Comparison of ENCODE assay signal across 11 mouse cellular contexts in the genomic region with DNA sequence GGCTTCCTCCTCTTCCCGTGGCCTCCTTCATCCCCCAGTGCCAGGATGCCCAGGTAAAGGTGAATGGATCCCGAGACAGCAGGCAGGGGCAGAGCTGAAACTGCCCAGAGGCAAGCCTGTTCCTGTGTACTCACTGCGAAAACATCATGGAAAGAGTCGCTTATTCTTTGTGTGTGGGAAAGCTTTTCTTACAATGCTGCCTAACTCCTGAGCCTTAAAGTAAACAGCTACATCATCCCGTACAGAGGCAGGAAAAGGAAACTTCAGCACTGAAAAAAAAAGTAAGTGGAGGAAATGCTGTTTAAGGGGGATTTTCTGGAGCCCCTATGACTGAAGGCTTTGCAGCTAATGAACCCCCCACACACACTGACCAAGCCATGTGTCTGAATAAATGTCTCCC. TPM values are rescaled to one million over a fixed set of nuclear protein-coding genes. Genes with fewer than 3 reads are reported as not detected.
DNase-seq lines count a peak whose midpoint lies in the region; ATAC-seq and TF ChIP-seq lines count a peak whose summit lies in the region.
"Had no signal": no experiment of that assay in that cellular context is flagged by ENCODE, and none has a peak within 500 bp of the region (broad histone marks: within the 10 kb centered on the region; RNA-seq: fewer than 3 reads in every experiment).

No protein-coding gene starts in this region.

- peaks cover 14% of the 10 kb centered on the region for H3K4me1 ChIP-seq in heart, embryonic 16.5 days (ENCODE audit: control insufficient read depth, insufficient read depth, low read length)
- no peaks in the 10 kb centered on the region for H3K4me1 ChIP-seq in lung, embryonic 14.5 days (ENCODE audit: insufficient read depth)
- no peaks in the 10 kb centered on the region for H3K4me1 ChIP-seq in embryonic facial prominence, embryonic 14.5 days (ENCODE audit: control insufficient read depth, insufficient read depth, low read length)
- H3K4me1 ChIP-seq in limb, embryonic 15.5 days, result peaks cover 21% of the 10 kb centered on the region

- H3K27ac ChIP-seq in heart, embryonic 16.5 days (ENCODE audit: low read length), result peak overlapping the region; percentile 76
- peak overlapping the region; percentile 78 for H3K27ac ChIP-seq in lung, embryonic 14.5 days (ENCODE audit: low read depth)
- peak overlapping the region; percentile 56 for H3K27ac ChIP-seq in embryonic facial prominence, embryonic 14.5 days (replicated peaks; ENCODE audit: low read depth, low read length)
- 0 out of 2 replicates have a peak overlapping the region, but pooled peaks have one; percentile 27 for H3K27ac ChIP-seq in limb, embryonic 15.5 days

- no peak for DNase-seq in heart, postnatal 14 days
- peak; percentile 30 for DNase-seq in lung, embryonic 14.5 days
- DNase-seq in lung, postnatal 14 days, result no peak
- DNase-seq in embryonic facial prominence, embryonic 14.5 days (ENCODE audit: low spot score), result peak; percentile 26
- DNase-seq in adrenal gland, adult 2 months, result no peak
- DNase-seq: thymus, adult 2 months had no signal

- intact Hi-C loops in heart, postnatal 14 days (cut with DNase I), result no loop called here

- H3K9me3 ChIP-seq in heart, embryonic 16.5 days (replicated peaks; ENCODE audit: control insufficient read depth, low read length), result no peaks in the 10 kb centered on the region
- no peaks in the 10 kb centered on the region for H3K9me3 ChIP-seq in lung, embryonic 14.5 days (ENCODE audit: low read depth, low read length)
- no peaks in the 10 kb centered on the region for H3K9me3 ChIP-seq in embryonic facial prominence, embryonic 14.5 days (ENCODE audit: control insufficient read depth, low read length)
- no peaks in the 10 kb centered on the region for H3K9me3 ChIP-seq in limb, embryonic 15.5 days

- no peaks in the 10 kb centered on the region for H3K36me3 ChIP-seq in heart, embryonic 16.5 days (ENCODE audit: control insufficient read depth, insufficient read depth)
- no peaks in the 10 kb centered on the region for H3K36me3 ChIP-seq in lung, embryonic 14.5 days (ENCODE audit: insufficient read depth)
- H3K36me3 ChIP-seq in embryonic facial prominence, embryonic 14.5 days (ENCODE audit: control insufficient read depth, insufficient read depth, low read length), result no peaks in the 10 kb centered on the region
- no peaks in the 10 kb centered on the region for H3K36me3 ChIP-seq in limb, embryonic 15.5 days

- no peak for TF ChIP-seq CTCF in lung, embryonic 14.5 days (IDR thresholded peaks at IDR 0.05; ENCODE audit: low read depth)

- no peak overlapping the region for H3K4me3 ChIP-seq in heart, embryonic 16.5 days (ENCODE audit: low read length)
- H3K4me3 ChIP-seq in lung, embryonic 14.5 days (ENCODE audit: low read depth, low read length), result no peak overlapping the region
- H3K4me3 ChIP-seq in embryonic facial prominence, embryonic 14.5 days (ENCODE audit: low read depth, low read length), result no peak overlapping the region
- H3K4me3 ChIP-seq in limb, embryonic 15.5 days, result no peak overlapping the region

- H3K4me2 ChIP-seq in heart, embryonic 16.5 days (ENCODE audit: low read depth, low read length), result peak overlapping the region; percentile 23; the same call in 1 of the 2 replicates
- H3K4me2 ChIP-seq in lung, embryonic 14.5 days, result no peak overlapping the region
- H3K4me2 ChIP-seq in embryonic facial prominence, embryonic 14.5 days (ENCODE audit: low read depth, low read length), result no peak overlapping the region
- no peak overlapping the region for H3K4me2 ChIP-seq in limb, embryonic 15.5 days

- ATAC-seq in heart, embryonic 16.5 days (replicated peaks; ENCODE audit: extremely low read depth, insufficient read depth, low FRiP score), result 0 out of 2 replicates have a peak, but pooled peaks have one; percentile 20
- ATAC-seq in lung, embryonic 14.5 days (ENCODE audit: insufficient read depth), result no peak
- ATAC-seq in embryonic facial prominence, embryonic 14.5 days (ENCODE audit: low read depth), result no peak
- no peak for ATAC-seq in limb, embryonic 15.5 days (ENCODE audit: insufficient number of reproducible peaks, low FRiP score, low TSS enrichment, low read depth)
- ATAC-seq: forebrain, embryonic 16.5 days had no signal

- H3K9ac ChIP-seq in heart, embryonic 16.5 days (ENCODE audit: low read length), result no peak overlapping the region
- H3K9ac ChIP-seq in lung, embryonic 14.5 days, result no peak overlapping the region
- no peak overlapping the region for H3K9ac ChIP-seq in embryonic facial prominence, embryonic 14.5 days (ENCODE audit: low read depth, low read length)
- no peak overlapping the region for H3K9ac ChIP-seq in limb, embryonic 15.5 days

- H3K27me3 ChIP-seq in heart, embryonic 16.5 days (ENCODE audit: control insufficient read depth, insufficient read depth, low read length), result no peaks in the 10 kb centered on the region
- H3K27me3 ChIP-seq in lung, embryonic 14.5 days (ENCODE audit: insufficient read depth, low read length), result no peaks in the 10 kb centered on the region
- no peaks in the 10 kb centered on the region for H3K27me3 ChIP-seq in embryonic facial prominence, embryonic 14.5 days (replicated peaks; ENCODE audit: control insufficient read depth, insufficient read depth, low read length)
- H3K27me3 ChIP-seq in limb, embryonic 15.5 days, result no peaks in the 10 kb centered on the region

- 56% methylated on average over 5 of the region's 5 CpGs for WGBS in heart, embryonic 16.5 days
- 39% methylated on average over 5 of the region's 5 CpGs for WGBS in lung, embryonic 14.5 days
- 55% methylated on average over 5 of the region's 5 CpGs for WGBS in embryonic facial prominence, embryonic 14.5 days
- 64% methylated on average over 5 of the region's 5 CpGs for WGBS in limb, embryonic 15.5 days

RNA-seq across cellular contexts. Expression of gene Gm10309, which starts 1.8 kb away (rescaled TPM):
- 0.16 TPM in 2 replicates for polyA plus RNA-seq in heart, embryonic 16.5 days (2015; fragmentation: Nextera tagmentation; extraction: Ambion mirVana)
- total RNA-seq in heart, postnatal 14 days (2021), result not detected
- 0.53 and 0.57 TPM in 2 replicates for polyA plus RNA-seq in lung, embryonic 14.5 days (2014; fragmentation: Nextera tagmentation; extraction: Ambion mirVana)
- polyA plus RNA-seq in embryonic facial prominence, embryonic 14.5 days (2014; fragmentation: Nextera tagmentation; extraction: Ambion mirVana), result 0.11 and 0.24 TPM in 2 replicates
- polyA plus RNA-seq in limb, embryonic 15.5 days (2015; fragmentation: Nextera tagmentation; extraction: Ambion mirVana), result 0.34 and 0.47 TPM in 2 replicates
- total RNA-seq in adrenal gland, adult 2 months (2021), result not detected
- polyA plus RNA-seq in adrenal gland, adult 2 months (2012; rRNA removed), result 0.19 TPM in 1 of 2 replicates, not detected in the other
- total RNA-seq: layer of hippocampus, adult 18-20 months; left cerebral cortex, postnatal 36 days had no signal
- polyA plus RNA-seq: thymus, adult 2 months had no signal

Comparison
In these comparisons a context has a peak if more than half of its experiments do, and no peak if none do; other contexts are left out.
1. DNase-seq: peak in lung, embryonic 14.5 days (single experiment) and embryonic facial prominence, embryonic 14.5 days (single experiment); none in heart, postnatal 14 days (0 of 2), lung, postnatal 14 days (single experiment) and adrenal gland, adult 2 months (single experiment).
2. H3K27ac ChIP-seq: peak in every context shown above with its lines; median percentile 78 in lung, embryonic 14.5 days; 76 in heart, embryonic 16.5 days; 56 in embryonic facial prominence, embryonic 14.5 days; 27 in limb, embryonic 15.5 days.